Mouse (Mus musculus) heart, embryonic 14.5 days (tissue): ENCODE data around the gene Olfr287. TPM values are rescaled to one million over a fixed set of nuclear protein-coding genes. Genes with fewer than 3 reads are reported as not detected.

Experiments used
- ATAC-seq: fragments of 200-750 bp; cut with Nextera tagmentation; 2 replicates; pipeline ENCODE4 v1.8.0; 2017; ENCODE audit warnings: low read depth, moderate TSS enrichment; ENCODE audit not compliant: insufficient number of reproducible peaks, insufficient read depth, low FRiP score
- H3K27ac ChIP-seq, 2 experiments: fragments of 200-500 bp in 1 of 2; fragments of 300-500 bp in 1 of 2; sonication (generic) in 1 of 2; replicated peaks in 1 of 2; 2 replicates each; pipeline ENCODE4 v1.5.1; 2012 to 2014; ENCODE audit warnings: low read depth in 2 of 2, low read length in 2 of 2, control low read depth in 1 of 2, mild to moderate bottlenecking in 1 of 2, mixed read lengths in 1 of 2; ENCODE audit not compliant: control insufficient read depth in 1 of 2, insufficient read depth in 1 of 2
- H3K27me3 ChIP-seq: fragments of 300-500 bp; sonication (generic); 2 replicates; pipeline ENCODE4 v1.6.1; 2014; ENCODE audit warnings: mild to moderate bottlenecking, low read length, control low read depth; ENCODE audit not compliant: control insufficient read depth, insufficient read depth
- H3K36me3 ChIP-seq: fragments of 300-500 bp; sonication (generic); 2 replicates; pipeline ENCODE4 v1.6.1; 2014; ENCODE audit warnings: mild to moderate bottlenecking, control low read depth, low read length, mixed read lengths; ENCODE audit not compliant: control insufficient read depth, insufficient read depth
- H3K4me1 ChIP-seq, 2 experiments: fragments of 200-500 bp in 1 of 2; fragments of 300-500 bp in 1 of 2; sonication (generic) in 1 of 2; 2 replicates each; pipeline ENCODE4 v1.6.1; 2012 to 2014; ENCODE audit warnings: low read length in 2 of 2, control low read depth in 1 of 2, mixed read lengths in 1 of 2; ENCODE audit not compliant: control insufficient read depth in 2 of 2, insufficient read depth in 2 of 2
- H3K4me2 ChIP-seq: fragments of 300-500 bp; sonication (generic); 2 replicates; pipeline ENCODE4 v1.6.1; 2014; ENCODE audit warnings: mild to moderate bottlenecking, low read length
- H3K4me3 ChIP-seq, 2 experiments: fragments of 200-500 bp in 1 of 2; fragments of 300-500 bp in 1 of 2; sonication (generic) in 1 of 2; 2 replicates each; pipeline ENCODE4 v1.5.1; 2012 to 2014; ENCODE audit warnings: low read length in 2 of 2, mild to moderate bottlenecking in 2 of 2, control low read depth in 1 of 2, low read depth in 1 of 2, moderate library complexity in 1 of 2; ENCODE audit not compliant: control insufficient read depth in 1 of 2, insufficient read depth in 1 of 2
- H3K9ac ChIP-seq: fragments of 300-500 bp; sonication (generic); 2 replicates; pipeline ENCODE4 v1.6.1; 2014; ENCODE audit warnings: mild to moderate bottlenecking, low read length
- H3K9me3 ChIP-seq: fragments of 300-500 bp; sonication (generic); 2 replicates; pipeline ENCODE4 v1.6.1; 2016; ENCODE audit warnings: low read length, control low read depth; ENCODE audit not compliant: control insufficient read depth
- WGBS: fragments of 180-500 bp; shearing (Covaris S2); extraction: QIAGEN DNeasy Blood & Tissue Kit; methylation state at CpG from one replicate; pipeline ENCODE4 v1.1.7; 2014; 5-methylcytosine and 5-hydroxymethylcytosine counted together
- polyA plus RNA-seq: library from polyadenylated mRNA; unstranded; fragments of >200 nt; fragmentation: Nextera tagmentation; extraction: Ambion mirVana; gene quantifications from 2 replicates; pipeline ENCODE4 v1.2.1, GENCODE M21; 2014

Olfr287 gene
- polyA plus RNA-seq = not detected in 2 replicates

DNA sequence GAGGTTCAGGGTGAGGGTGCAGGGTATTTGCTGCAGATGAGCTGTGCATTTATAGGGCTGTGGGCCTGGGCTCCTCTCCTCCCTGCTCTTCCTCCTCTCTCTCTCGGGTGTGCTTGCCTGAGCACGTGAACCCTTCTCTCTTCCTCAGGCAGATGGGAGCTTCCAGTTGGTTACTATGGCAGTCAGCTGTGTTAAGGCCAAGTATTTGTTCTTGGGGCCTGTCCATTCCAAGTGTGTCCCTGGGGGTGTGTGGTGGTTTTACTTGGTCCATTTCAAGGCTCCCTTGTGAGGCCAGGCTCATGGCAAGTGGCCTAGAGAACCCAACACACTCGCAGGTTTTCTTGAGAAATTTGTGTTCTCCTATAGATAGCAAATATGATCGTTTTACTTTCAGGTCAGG, at the start of gene Olfr287, which contains the start of gene Gm44579:
TSS of gene Olfr287 (minus strand) at position 180 of the 400 bp plus-strand sequence.
TSS of gene Gm44579 (minus strand) at position 101 of the 400 bp plus-strand sequence.
- no peak within 1 kb of the TSS for H3K4me3 ChIP-seq
- 77% methylated on average over 4 of the region's 4 CpGs for WGBS
- H3K9ac ChIP-seq = no peak within 1 kb of the TSS
- H3K27ac ChIP-seq = no peak within 1 kb of the TSS
- no peaks in the 10 kb centered on the region for H3K27me3 ChIP-seq
- H3K36me3 ChIP-seq = no peaks in the 10 kb centered on the region
- H3K4me1 ChIP-seq = no peaks in the 10 kb centered on the region
- no peaks in the 10 kb centered on the region for H3K9me3 ChIP-seq
- no peak within 1 kb of the TSS for H3K4me2 ChIP-seq
- ATAC-seq = no peak

DNA sequence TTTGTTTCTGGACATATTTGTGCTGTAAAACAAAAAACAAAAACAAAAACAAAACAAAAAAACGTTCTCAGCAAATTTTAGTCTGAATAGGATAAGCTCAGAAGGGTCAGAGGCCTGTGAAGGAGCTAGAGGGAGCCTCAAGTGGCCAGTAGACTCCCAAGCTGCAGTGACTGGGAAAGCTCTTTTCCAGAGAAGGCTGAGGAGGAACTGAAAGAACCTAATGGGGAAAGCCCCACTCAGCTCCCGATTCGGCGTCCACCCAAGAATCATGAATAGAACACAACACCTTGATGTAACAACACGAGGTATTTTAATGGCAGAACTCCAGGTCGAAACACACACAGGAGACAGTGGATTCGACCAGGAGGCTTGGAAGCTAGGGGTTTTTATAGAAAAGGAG, 36.9 kb upstream of the Olfr287 start:
- 80% methylated on average over 7 of the region's 7 CpGs for WGBS
- no peak for ATAC-seq
- H3K27ac ChIP-seq = no peak overlapping the region

DNA sequence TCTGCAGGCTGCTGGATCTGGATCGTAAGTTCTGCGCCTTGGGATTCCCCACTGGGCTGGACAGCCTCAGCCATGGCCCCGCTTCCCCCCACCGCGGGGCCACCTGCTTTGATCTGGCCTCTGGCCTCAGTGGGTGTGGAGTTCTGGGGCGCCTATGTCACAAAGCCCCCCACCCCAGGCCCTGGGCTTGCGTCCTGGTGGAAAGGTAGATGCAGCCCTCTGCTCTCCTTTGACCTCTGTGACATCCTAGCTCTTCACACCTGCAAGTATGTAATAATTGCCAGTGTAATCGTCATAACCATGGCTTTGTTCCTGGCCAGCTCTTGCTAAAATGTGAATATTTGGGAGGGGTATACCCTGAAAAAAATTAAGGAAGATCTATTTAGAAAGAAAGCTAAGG, 36.3 kb upstream of the Olfr287 start, which contains the start of gene H1fnt:
TSS of gene H1fnt (minus strand) at position 101 of the 400 bp plus-strand sequence.
- H3K4me3 ChIP-seq = no peak within 1 kb of the TSS
- no peak within 1 kb of the TSS for H3K27ac ChIP-seq
- no peak for ATAC-seq
- no peak within 1 kb of the TSS for H3K9ac ChIP-seq
- H3K27me3 ChIP-seq = no peaks in the 10 kb centered on the region
- WGBS = 77% methylated on average over 8 of the region's 8 CpGs
- H3K9me3 ChIP-seq = 0 out of 2 replicates have a peak, but pooled peaks cover 3% of the 10 kb centered on the region
- no peaks in the 10 kb centered on the region for H3K36me3 ChIP-seq
- no peak within 1 kb of the TSS for H3K4me2 ChIP-seq
- no peaks in the 10 kb centered on the region for H3K4me1 ChIP-seq

More for the DNA sequence above, 36.9 kb upstream of the Olfr287 start:
- Histone ChIP-seq H3K4me3 (no peak overlapping the region), H3K36me3 (no peaks in the 10 kb centered on the region), H3K9me3 (0 out of 2 replicates have a peak, but pooled peaks cover 3% of the 10 kb centered on the region), H3K4me1 (no peaks in the 10 kb centered on the region), H3K27me3 (no peaks in the 10 kb centered on the region), H3K4me2 (no peak overlapping the region), H3K9ac (no peak overlapping the region)

DNA sequence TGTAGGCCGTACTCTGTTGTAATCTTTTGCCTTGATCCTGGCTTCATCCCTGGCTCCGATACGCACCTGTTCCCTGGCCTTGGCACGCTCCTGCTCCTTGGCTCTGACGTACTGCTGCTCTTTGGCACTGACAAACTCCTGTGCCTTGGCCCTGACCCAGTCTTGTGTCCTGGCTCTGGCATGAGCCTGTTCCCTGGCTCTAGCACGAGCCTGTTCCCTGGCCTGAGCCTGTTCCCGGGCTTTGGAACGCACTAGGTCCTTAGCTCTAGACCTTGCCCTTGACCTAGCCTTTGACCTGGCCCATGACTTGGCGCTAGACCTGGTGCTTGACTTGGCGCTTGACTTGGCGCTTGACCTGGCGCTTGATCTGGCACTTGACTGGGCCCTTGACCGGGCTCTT, 35.4 kb upstream of the Olfr287 start:
- H3K4me2 ChIP-seq = no peak overlapping the region
- H3K4me3 ChIP-seq = no peak overlapping the region
- ATAC-seq = no peak
- no peak overlapping the region for H3K9ac ChIP-seq
- no peak overlapping the region for H3K27ac ChIP-seq
- 93% methylated on average over 13 of the region's 13 CpGs for WGBS
- H3K4me1 ChIP-seq = no peaks in the 10 kb centered on the region
- no peaks in the 10 kb centered on the region for H3K36me3 ChIP-seq
- 0 out of 2 replicates have a peak, but pooled peaks cover under 1% of the 10 kb centered on the region for H3K9me3 ChIP-seq
- H3K27me3 ChIP-seq = no peaks in the 10 kb centered on the region

DNA sequence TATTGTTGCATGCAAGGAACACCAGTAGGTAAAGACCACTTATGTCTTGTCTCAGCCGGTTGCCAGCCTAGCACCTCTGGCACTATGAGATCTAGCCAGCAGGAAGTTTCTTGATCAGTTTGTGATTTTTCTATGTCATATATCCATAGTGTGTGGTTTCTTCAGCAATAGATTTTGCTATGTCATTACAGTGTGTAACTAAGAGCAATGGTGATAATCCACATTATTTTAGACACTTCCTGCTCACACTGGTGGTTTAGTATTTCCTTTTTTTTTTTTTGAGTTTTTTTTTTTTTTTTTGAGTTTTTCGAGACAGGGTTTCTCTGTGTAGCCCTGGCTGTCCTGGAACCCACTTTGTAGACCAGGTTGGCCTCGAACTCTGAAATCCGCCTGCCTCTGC, 14.6 kb upstream of the Olfr287 start:
- 79% methylated on average over 4 of the region's 4 CpGs for WGBS
- peaks cover 11% of the 10 kb centered on the region; the same call in 1 of the 2 replicates for H3K27me3 ChIP-seq

DNA sequence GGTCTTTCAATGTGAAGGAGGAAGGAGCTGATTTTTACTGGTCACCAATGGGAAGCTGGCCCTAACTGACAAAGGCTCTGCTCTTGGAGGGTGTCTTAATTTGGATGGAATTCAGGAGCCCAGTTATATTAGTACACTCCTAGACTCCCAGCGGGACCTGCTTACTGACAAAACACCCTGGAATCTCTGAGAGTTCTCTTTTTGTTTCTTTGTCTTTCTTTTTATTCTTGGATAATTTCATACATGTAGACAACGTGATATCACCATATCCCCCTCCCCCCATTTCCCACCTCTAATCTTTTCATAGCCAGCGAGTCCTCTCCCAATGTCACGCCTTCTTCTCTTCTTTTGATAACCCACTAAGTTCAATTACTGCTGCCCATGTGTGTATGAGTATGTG, 13.5 kb upstream of the Olfr287 start, which contains the start of gene Olfr286:
TSS of gene Olfr286 (minus strand) at position 101 of the 400 bp plus-strand sequence.
- peaks cover 11% of the 10 kb centered on the region; the same call in 1 of the 2 replicates for H3K27me3 ChIP-seq
- WGBS = 77% methylated on average over 4 of the region's 4 CpGs
- H3K4me3 ChIP-seq = no peak within 1 kb of the TSS
- no peak within 1 kb of the TSS for H3K9ac ChIP-seq
- H3K4me1 ChIP-seq = no peaks in the 10 kb centered on the region
- no peak within 1 kb of the TSS for H3K27ac ChIP-seq
- H3K9me3 ChIP-seq = no peaks in the 10 kb centered on the region
- ATAC-seq = no peak
- H3K4me2 ChIP-seq = no peak within 1 kb of the TSS
- no peaks in the 10 kb centered on the region for H3K36me3 ChIP-seq

More for the DNA sequence above, 14.6 kb upstream of the Olfr287 start:
- no peak overlapping the region for H3K9ac ChIP-seq
- H3K36me3 ChIP-seq = no peaks in the 10 kb centered on the region
- no peaks in the 10 kb centered on the region for H3K4me1 ChIP-seq
- H3K9me3 ChIP-seq = no peaks in the 10 kb centered on the region
- ATAC-seq = no peak
- no peak overlapping the region for H3K4me3 ChIP-seq
- no peak overlapping the region for H3K27ac ChIP-seq
- no peak overlapping the region for H3K4me2 ChIP-seq

DNA sequence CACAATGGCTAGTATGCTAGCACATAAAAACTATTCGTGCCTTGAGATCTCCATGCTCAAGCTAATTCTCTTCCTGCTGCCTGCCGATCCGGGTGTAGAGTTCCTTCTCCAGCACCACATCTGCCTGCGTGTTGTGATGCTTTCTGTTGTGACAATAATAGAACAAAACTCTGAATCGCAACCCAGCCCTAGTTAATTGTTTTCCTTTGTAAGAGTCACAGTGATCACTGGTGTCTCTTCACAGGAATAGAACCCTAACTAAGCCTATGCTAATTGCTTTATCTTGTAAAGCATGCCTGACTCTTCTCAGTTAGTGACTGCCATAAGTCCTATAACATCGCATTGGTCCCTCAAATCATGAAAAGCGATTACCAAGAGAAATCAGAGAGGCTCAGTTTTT, 5.2 kb upstream of the Olfr287 start:
- no peak for ATAC-seq
- Histone ChIP-seq H3K27ac (no peak overlapping the region), H3K27me3 (no peaks in the 10 kb centered on the region), H3K9me3 (no peaks in the 10 kb centered on the region), H3K9ac (no peak overlapping the region), H3K4me1 (no peaks in the 10 kb centered on the region), H3K36me3 (no peaks in the 10 kb centered on the region), H3K4me2 (no peak overlapping the region), H3K4me3 (no peak overlapping the region)
- WGBS = 73% methylated on average over 7 of the region's 7 CpGs

DNA sequence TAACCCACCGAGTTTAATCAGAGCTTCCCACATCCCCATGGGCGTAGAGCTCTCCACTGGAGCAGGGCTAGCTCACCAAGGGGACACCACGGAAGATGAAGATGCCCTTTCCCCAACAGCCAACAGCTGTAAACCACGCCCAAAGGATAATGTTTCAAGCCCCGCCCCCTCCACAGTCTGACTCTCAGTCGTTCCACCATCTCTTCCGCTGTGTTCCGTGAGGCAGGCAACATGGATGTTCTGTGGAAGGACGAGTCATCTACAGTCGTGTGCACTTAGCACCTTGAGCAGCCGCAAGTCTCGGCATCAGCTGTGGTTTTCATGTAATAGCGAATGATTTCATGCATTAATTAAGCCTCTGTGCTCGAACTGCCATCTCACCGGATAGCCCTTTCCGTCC, 4.8 kb upstream of the Olfr287 start:
- no peak for ATAC-seq
- 45% methylated on average over 16 of the region's 16 CpGs for WGBS

More for the DNA sequence above, 4.8 kb upstream of the Olfr287 start:
- Histone ChIP-seq H3K36me3 (no peaks in the 10 kb centered on the region), H3K4me2 (no peak overlapping the region), H3K9me3 (no peaks in the 10 kb centered on the region), H3K4me1 (no peaks in the 10 kb centered on the region), H3K9ac (no peak overlapping the region), H3K4me3 (no peak overlapping the region), H3K27ac (no peak overlapping the region), H3K27me3 (no peaks in the 10 kb centered on the region)
